Mouse (Mus musculus) lung, postnatal 0 days (tissue): ENCODE data around the gene Nr2e1.

Experiments
- CTCF ChIP-seq: IDR thresholded peaks from 2 replicates; pipeline ENCODE4 v1.5.1; 2016; ENCODE audit warnings: antibody characterized with exemption, mild to moderate bottlenecking
- EP300 ChIP-seq: IDR thresholded peaks from 2 replicates; pipeline ENCODE4 v1.6.1; 2016; ENCODE audit warnings: antibody characterized with exemption, mild to moderate bottlenecking, control low read depth

GRCm38 (mm10) chr10:42590261-42591184, 7.1 kb upstream of the Nr2e1 start:
- no peak for TF ChIP-seq EP300
- no peak for TF ChIP-seq CTCF
